12 mouse cellular contexts compared by ENCODE assay signal in genomic region chr4:145204779-145205178, GRCm38 (mm10).
"Had no signal": no experiment of that assay in that cellular context is flagged by ENCODE, and none has a peak within 500 bp of the region (broad histone marks: within the 10 kb centered on the region; RNA-seq: fewer than 3 reads in every experiment).

No protein-coding gene starts in this region.

- DNase-seq: lung, adult 18-20 months; lung, embryonic 14.5 days; lung, postnatal 10 days; lung, postnatal 4 days; right cerebral cortex, postnatal 14 days; spleen, adult 18-20 months; thymus, adult 2 months; thymus, postnatal 36 days had no signal

- H3K27me3 ChIP-seq: midbrain, embryonic 13.5 days; midbrain, embryonic 15.5 days; neural tube, embryonic 12.5 days had no signal

- H3K4me3 ChIP-seq: midbrain, embryonic 10.5 days; midbrain, embryonic 13.5 days; midbrain, embryonic 15.5 days; neural tube, embryonic 12.5 days had no signal

- H3K36me3 ChIP-seq: midbrain, embryonic 10.5 days; midbrain, embryonic 13.5 days; midbrain, embryonic 15.5 days; neural tube, embryonic 12.5 days had no signal
